ENCODE assay signal across 11 mouse cellular contexts in genomic region chr19:7273486-7273885, GRCm38 (mm10). TPM values are rescaled to one million over a fixed set of nuclear protein-coding genes. Genes with fewer than 3 reads are reported as not detected.
DNase-seq lines count a peak whose midpoint lies in the region; ATAC-seq and TF ChIP-seq lines count a peak whose summit lies in the region.
"Had no signal": no experiment of that assay in that cellular context is flagged by ENCODE, and none has a peak within 500 bp of the region (broad histone marks: within the 10 kb centered on the region; RNA-seq: fewer than 3 reads in every experiment).

No protein-coding gene starts in this region.

- dilution Hi-C loops in CH12.LX (cut with MboI; ENCODE audit: extremely low pct_ligation_motif_present, extremely low pct_unique_long_range_greater_than_20kb, low sequenced_read_pairs): no loop called here

- TF ChIP-seq EP300 in CH12.LX (IDR thresholded peaks at IDR 0.05; ENCODE audit: low read length): no peak

- no peaks in the 10 kb centered on the region for H3K79me2 ChIP-seq in CH12.LX (replicated peaks; ENCODE audit: control insufficient read depth, extremely low read depth, insufficient read depth, poor library complexity, severe bottlenecking)

- WGBS in forebrain, postnatal 0 days: 89% methylated on average over 4 of the region's 4 CpGs
- WGBS in neural tube, embryonic 15.5 days: 94% methylated on average over 4 of the region's 4 CpGs

- H3K27me3 ChIP-seq in CH12.LX (replicated peaks): no peaks in the 10 kb centered on the region
- H3K27me3 ChIP-seq in forebrain, postnatal 0 days (ENCODE audit: insufficient read depth, low read length): no peaks in the 10 kb centered on the region
- H3K27me3 ChIP-seq in neural tube, embryonic 15.5 days (replicated peaks): no peaks in the 10 kb centered on the region
- H3K27me3 ChIP-seq: limb, embryonic 12.5 days; neural tube, embryonic 13.5 days had no signal

- H3K9me3 ChIP-seq in CH12.LX (replicated peaks; ENCODE audit: low read length): peaks cover 4% of the 10 kb centered on the region
- no peaks in the 10 kb centered on the region for H3K9me3 ChIP-seq in ES-E14 (ENCODE audit: control insufficient read depth, insufficient read depth, low read depth, low read length)
- no peaks in the 10 kb centered on the region for H3K9me3 ChIP-seq in forebrain, postnatal 0 days (ENCODE audit: low read length)
- no peaks in the 10 kb centered on the region for H3K9me3 ChIP-seq in neural tube, embryonic 15.5 days (replicated peaks)
- H3K9me3 ChIP-seq: heart, embryonic 10.5 days; limb, embryonic 12.5 days; neural tube, embryonic 13.5 days had no signal

- H3K9ac ChIP-seq in CH12.LX (ENCODE audit: insufficient read depth, low read depth) (no peak overlapping the region), ES-E14 (ENCODE audit: insufficient read depth, low read depth, low read length, poor library complexity, severe bottlenecking) (no peak overlapping the region)
- H3K9ac ChIP-seq in forebrain, postnatal 0 days: no peak overlapping the region
- no peak overlapping the region for H3K9ac ChIP-seq in neural tube, embryonic 15.5 days (replicated peaks)
- H3K9ac ChIP-seq: limb, embryonic 12.5 days had no signal

- H3K4me1 ChIP-seq in CH12.LX (ENCODE audit: control insufficient read depth in 1 of 2, insufficient read depth in 2 of 2) (peaks cover 8 to 20% of the 10 kb centered on the region in 2 experiments), ES-E14 (ENCODE audit: control insufficient read depth in 2 of 2, insufficient read depth in 2 of 2, low read length in 2 of 2, poor library complexity in 1 of 2) (peaks cover 0 to 55% of the 10 kb centered on the region in 2 experiments; a peak in 2 of 4 replicates)
- H3K4me1 ChIP-seq in forebrain, postnatal 0 days (ENCODE audit: insufficient read depth): 0 out of 2 replicates have a peak, but pooled peaks cover 5% of the 10 kb centered on the region
- H3K4me1 ChIP-seq in neural tube, embryonic 15.5 days: peaks cover 79% of the 10 kb centered on the region

- ATAC-seq in forebrain, postnatal 0 days: no peak
- ATAC-seq in neural tube, embryonic 15.5 days (ENCODE audit: low FRiP score): no peak

- no peak overlapping the region for H3K4me3 ChIP-seq in layer of hippocampus, adult 2 months
- H3K4me3 ChIP-seq in CH12.LX (replicated peaks in 1 of 3; ENCODE audit: low read depth in 2 of 3, low read length in 2 of 3, poor library complexity in 1 of 3): no peak overlapping the region
- H3K4me3 ChIP-seq in ES-E14 (ENCODE audit: insufficient read depth in 1 of 2, low read depth in 1 of 2, low read length in 2 of 2, poor library complexity in 1 of 2, severe bottlenecking in 1 of 2): no peak overlapping the region
- no peak overlapping the region for H3K4me3 ChIP-seq in forebrain, postnatal 0 days (ENCODE audit: low read depth, low read length)
- H3K4me3 ChIP-seq in neural tube, embryonic 15.5 days (replicated peaks): no peak overlapping the region
- H3K4me3 ChIP-seq: heart, embryonic 10.5 days; limb, embryonic 12.5 days; neural tube, embryonic 13.5 days had no signal

- TF ChIP-seq RAD21 in CH12.LX (IDR thresholded peaks at IDR 0.05; ENCODE audit: low read depth, low read length): peak; percentile 36

- no peak overlapping the region for H3K4me2 ChIP-seq in CH12.LX (ENCODE audit: insufficient read depth, low read depth, poor library complexity, severe bottlenecking)
- no peak overlapping the region for H3K4me2 ChIP-seq in forebrain, postnatal 0 days (ENCODE audit: low read depth)
- no peak overlapping the region for H3K4me2 ChIP-seq in neural tube, embryonic 15.5 days
- H3K4me2 ChIP-seq: limb, embryonic 12.5 days; neural tube, embryonic 13.5 days had no signal

- in situ Hi-C loops in CH12.LX (cut with MboI; ENCODE audit: low pct_ligation_motif_present, low pct_unique_long_range_greater_than_20kb, low sequenced_read_pairs): no loop called here
- in situ Hi-C loops in ES-E14 (cut with MboI; ENCODE audit: low sequenced_read_pairs in 2 of 2, unreplicated experiment in 2 of 2): no loop called here

- no peak for TF ChIP-seq POLR2A in CH12.LX (IDR thresholded peaks at IDR 0.05; ENCODE audit: low read depth, low read length)

- peak; percentile 64 for TF ChIP-seq CTCF in layer of hippocampus, adult 2 months (conservative IDR thresholded peaks at IDR 0.05)
- peak in 1 of 2 experiments; percentile 50; a peak in 2 of 4 replicates for TF ChIP-seq CTCF in CH12.LX (conservative IDR thresholded peaks at IDR 0.05 in 1 of 2, IDR thresholded peaks at IDR 0.05 in 1 of 2; ENCODE audit: low read depth in 2 of 2, low read length in 2 of 2)
- TF ChIP-seq CTCF in forebrain, postnatal 0 days (IDR thresholded peaks at IDR 0.05; ENCODE audit: low read depth): peak; percentile 47

- H3K36me3 ChIP-seq in CH12.LX (replicated peaks in 1 of 2; ENCODE audit: control insufficient read depth in 1 of 2, insufficient read depth in 1 of 2, low read length in 1 of 2) (peaks cover 42 to 83% of the 10 kb centered on the region in 2 experiments), ES-E14 (ENCODE audit: control insufficient read depth, insufficient read depth, low read length, poor library complexity, severe bottlenecking) (peaks cover 80% of the 10 kb centered on the region)
- peaks cover 62% of the 10 kb centered on the region for H3K36me3 ChIP-seq in forebrain, postnatal 0 days (ENCODE audit: insufficient read depth)
- H3K36me3 ChIP-seq in neural tube, embryonic 15.5 days: peaks cover 64% of the 10 kb centered on the region

- DNase-seq in layer of hippocampus, adult 2 months (ENCODE audit: low spot score in 2 of 2): no peak
- no peak for DNase-seq in layer of hippocampus, adult 8-10 months (ENCODE audit: low spot score in 2 of 2)
- no peak for DNase-seq in CH12.LX (ENCODE audit: extremely low read depth)
- DNase-seq in ES-E14 (ENCODE audit: low read depth, low spot score): no peak
- no peak for DNase-seq in forebrain, postnatal 0 days
- DNase-seq in left cerebral cortex, adult 9 months (ENCODE audit: low spot score in 2 of 2): no peak
- DNase-seq: embryo, embryonic 11 days had no signal

- peak overlapping the region; percentile 92; the same call in 1 of the 2 replicates for H3K27ac ChIP-seq in layer of hippocampus, adult 2 months
- H3K27ac ChIP-seq in CH12.LX (ENCODE audit: insufficient read depth, low read depth) (no peak overlapping the region), ES-E14 (ENCODE audit: insufficient read depth, low read depth, low read length, poor library complexity, severe bottlenecking) (no peak overlapping the region)
- no peak overlapping the region for H3K27ac ChIP-seq in forebrain, postnatal 0 days (ENCODE audit: low read depth, low read length)
- no peak overlapping the region for H3K27ac ChIP-seq in neural tube, embryonic 15.5 days (replicated peaks)
- H3K27ac ChIP-seq: heart, embryonic 10.5 days had no signal

TF ChIP-seq in CH12.LX, 34 proteins besides CTCF, POLR2A, EP300 and RAD21:
- no peak for TF ChIP-seq UBTF (IDR thresholded peaks at IDR 0.05; ENCODE audit: low read depth, low read length)
- peak; percentile 3; the same call in 1 of the 2 replicates for TF ChIP-seq SMC3 (IDR thresholded peaks at IDR 0.05; ENCODE audit: low read depth, low read length)

TF ChIP-seq in ES-E14, 5 proteins besides CTCF, POLR2A, EP300 and RAD21:
- TF ChIP-seq ZC3H11A (IDR thresholded peaks at IDR 0.05; ENCODE audit: borderline replicate concordance, low read depth, low read length): peak; percentile 12; the same call in 1 of the 2 replicates
- no peak for TF ChIP-seq MAFK (IDR thresholded peaks at IDR 0.05; ENCODE audit: insufficient read depth, low read depth, low read length)
- no peak for TF ChIP-seq ZNF384 (IDR thresholded peaks at IDR 0.05; ENCODE audit: low read depth, low read length)

RNA-seq across cellular contexts. Expression of gene Rcor2, which starts 6.4 kb away (rescaled TPM):
- 10 to 100 TPM; 17.0 to 18.2 TPM for total RNA-seq in layer of hippocampus, adult 2 months (2021)
- 10 to 100 TPM; 12.7 to 17.0 (median 14.6) TPM for total RNA-seq in layer of hippocampus, adult 8-10 months (2022)
- 12.0 and 13.3 TPM in 2 replicates for total RNA-seq in CH12.LX (2012; rRNA removed)
- 9.2 and 10.3 TPM in 2 replicates for total RNA-seq in CH12.LX (2014; rRNA removed)
- polyA plus RNA-seq in CH12.LX (2012; ENCODE audit: insufficient read length, low read depth): 22.8 and 28.2 TPM in 2 replicates
- 161 and 192 TPM in 2 replicates for total RNA-seq in ES-E14 (2012; rRNA removed)
- 41.9 and 49.6 TPM in 2 replicates for total RNA-seq in forebrain, postnatal 0 days (2014; rRNA removed)
- polyA plus RNA-seq in forebrain, postnatal 0 days (2015; fragmentation: Nextera tagmentation; extraction: Ambion mirVana): 13.7 and 14.5 TPM in 2 replicates
- polyA plus RNA-seq in neural tube, embryonic 15.5 days (2015; fragmentation: Nextera tagmentation; extraction: Ambion mirVana): 14.8 and 15.3 TPM in 2 replicates

RNA-seq across cellular contexts. Expression of gene Naa40, which starts 32.5 kb away (rescaled TPM):
- total RNA-seq in layer of hippocampus, adult 2 months (2021): 10 to 100 TPM; 34.2 to 38.1 TPM
- 10 to 100 TPM; 34.6 to 44.2 (median 36.6) TPM for total RNA-seq in layer of hippocampus, adult 8-10 months (2022)
- 40.6 and 45.5 TPM in 2 replicates for total RNA-seq in CH12.LX (2012; rRNA removed)
- total RNA-seq in CH12.LX (2014; rRNA removed): 63.1 and 65.7 TPM in 2 replicates
- polyA plus RNA-seq in CH12.LX (2012; ENCODE audit: insufficient read length, low read depth): 61.2 and 69.3 TPM in 2 replicates
- 50.9 and 56.1 TPM in 2 replicates for total RNA-seq in ES-E14 (2012; rRNA removed)
- 48.5 and 57.7 TPM in 2 replicates for total RNA-seq in forebrain, postnatal 0 days (2014; rRNA removed)
- 34.7 and 44.0 TPM in 2 replicates for polyA plus RNA-seq in forebrain, postnatal 0 days (2015; fragmentation: Nextera tagmentation; extraction: Ambion mirVana)
- polyA plus RNA-seq in neural tube, embryonic 15.5 days (2015; fragmentation: Nextera tagmentation; extraction: Ambion mirVana): 59.6 and 61.3 TPM in 2 replicates

RNA-seq across cellular contexts. Expression of gene Cox8a, which starts 56.1 kb away (rescaled TPM):
- total RNA-seq in layer of hippocampus, adult 2 months (2021): 1,000 to 10,000 TPM in 1 of 2 experiments, 100 to 1,000 TPM in 1; 959 to 1,016 TPM
- 1,000 to 10,000 TPM; 1,017 to 1,089 (median 1,062) TPM for total RNA-seq in layer of hippocampus, adult 8-10 months (2022)
- total RNA-seq in CH12.LX (2012; rRNA removed) (797 and 822 TPM in 2 replicates), CH12.LX (2014; rRNA removed) (275 and 326 TPM in 2 replicates), ES-E14 (2012; rRNA removed) (882 and 1,211 TPM in 2 replicates)
- 617 and 896 TPM in 2 replicates for polyA plus RNA-seq in CH12.LX (2012; ENCODE audit: insufficient read length, low read depth)
- 735 and 828 TPM in 2 replicates for total RNA-seq in forebrain, postnatal 0 days (2014; rRNA removed)
- polyA plus RNA-seq in forebrain, postnatal 0 days (2015; fragmentation: Nextera tagmentation; extraction: Ambion mirVana): 1,247 and 1,523 TPM in 2 replicates
- 1,209 and 1,254 TPM in 2 replicates for polyA plus RNA-seq in neural tube, embryonic 15.5 days (2015; fragmentation: Nextera tagmentation; extraction: Ambion mirVana)
